Mouse (Mus musculus) hindbrain, postnatal 0 days (tissue): ENCODE data around the gene Pglyrp1. TPM values are rescaled to one million over a fixed set of nuclear protein-coding genes. Genes with fewer than 3 reads are reported as not detected.

Experiments
- ATAC-seq: fragments of 200-750 bp; cut with Nextera tagmentation; 2 replicates; pipeline ENCODE4 v1.8.0; 2017; ENCODE audit warnings: mild to moderate bottlenecking, moderate TSS enrichment, moderate library complexity
- DNase-seq: peaks from one replicate; pipeline ENCODE4 v3.0.0-alpha.2; 2015; ENCODE audit warnings: low spot score
- H3K27ac ChIP-seq: fragments of 300-500 bp; sonication (generic); 2 replicates; pipeline ENCODE4 v1.5.1; 2014; ENCODE audit warnings: mild to moderate bottlenecking
- H3K27me3 ChIP-seq: fragments of 300-500 bp; sonication (generic); 2 replicates; pipeline ENCODE4 v1.6.1; 2014; ENCODE audit warnings: low read length, mixed read lengths; ENCODE audit not compliant: insufficient read depth
- H3K36me3 ChIP-seq: fragments of 300-500 bp; sonication (generic); 2 replicates; pipeline ENCODE4 v1.6.1; 2014; ENCODE audit warnings: low read length, mixed read lengths; ENCODE audit not compliant: insufficient read depth
- H3K4me1 ChIP-seq: fragments of 300-500 bp; sonication (generic); 2 replicates; pipeline ENCODE4 v1.6.1; 2014; ENCODE audit warnings: antibody characterized with exemption, low read length, mixed read lengths; ENCODE audit not compliant: insufficient read depth
- H3K4me2 ChIP-seq: fragments of 300-500 bp; sonication (generic); 2 replicates; pipeline ENCODE4 v1.6.1; 2014; ENCODE audit warnings: low read depth, mild to moderate bottlenecking, low read length, moderate library complexity, mixed read lengths
- H3K4me3 ChIP-seq: fragments of 300-500 bp; sonication (generic); 2 replicates; pipeline ENCODE4 v1.5.1; 2014; ENCODE audit warnings: low read length
- H3K9ac ChIP-seq: fragments of 300-500 bp; sonication (generic); replicated peaks from 2 replicates; pipeline ENCODE4 v1.6.1; 2014; ENCODE audit warnings: mild to moderate bottlenecking, low read length, moderate library complexity, mixed read lengths
- H3K9me3 ChIP-seq: fragments of 300-500 bp; sonication (generic); 2 replicates; pipeline ENCODE4 v1.6.1; 2016; ENCODE audit warnings: low read length, mixed read lengths
- CTCF ChIP-seq: IDR thresholded peaks from 2 replicates; pipeline ENCODE4 v1.5.1; 2016; ENCODE audit warnings: antibody characterized with exemption, control low read depth, low read depth
- WGBS: fragments of 180-500 bp; shearing (Covaris S2); extraction: QIAGEN DNeasy Blood & Tissue Kit; methylation state at CpG from one replicate; pipeline ENCODE4 v1.1.7; 2014; 5-methylcytosine and 5-hydroxymethylcytosine counted together
- polyA plus RNA-seq: library from polyadenylated mRNA; unstranded; fragments of >200 nt; fragmentation: Nextera tagmentation; extraction: Ambion mirVana; gene quantifications from 2 replicates; pipeline ENCODE4 v1.2.1, GENCODE M21; 2015
- total RNA-seq: library from RNA; depleted of rRNA; stranded (reverse); fragments of >200 nt; gene quantifications from 2 replicates; pipeline ENCODE4 v1.2.3, GENCODE M21; 2014

The Pglyrp1 gene
- total and polyA plus RNA-seq, 2 experiments from 2014 or later: 29.7 to 30.0 TPM

DNA sequence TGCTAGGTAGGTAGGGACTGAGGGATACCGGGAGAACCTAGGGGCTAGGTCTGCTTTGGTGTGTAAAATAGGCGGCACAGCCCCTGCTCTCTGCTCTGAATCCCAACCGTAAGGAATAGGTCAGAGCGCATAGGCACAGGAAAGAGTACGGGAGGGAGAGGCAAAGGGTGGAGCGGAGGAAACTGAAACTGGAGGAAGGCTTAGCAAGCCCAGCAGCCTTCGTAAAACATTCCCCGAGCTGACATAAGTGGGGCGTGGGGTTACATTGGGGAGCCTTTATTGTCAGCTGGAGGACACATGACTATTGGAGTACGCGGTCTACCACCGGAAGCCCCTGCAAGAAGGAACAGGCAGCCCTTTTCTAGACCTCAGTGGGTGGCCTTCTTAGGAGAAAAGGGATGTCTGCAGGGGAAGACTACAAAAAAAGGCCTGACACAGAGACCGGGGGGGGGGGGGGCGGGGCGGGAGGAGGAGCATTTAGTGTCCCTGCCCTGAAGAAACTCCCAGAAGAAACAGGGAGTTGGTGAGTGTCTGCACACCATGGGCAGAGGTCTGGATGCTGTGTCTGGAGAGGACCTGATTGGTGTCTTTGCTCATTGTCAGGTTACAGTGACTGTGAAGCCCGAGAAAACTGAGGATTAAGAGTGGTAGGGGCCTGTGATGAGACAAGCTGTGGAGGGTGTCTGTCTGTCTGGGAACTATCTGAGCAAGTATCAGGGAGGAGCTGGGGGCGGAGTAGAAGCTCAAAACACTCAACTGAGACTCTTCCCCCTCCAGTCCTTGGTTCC lies 30.6 kb upstream of the Pglyrp1 start:
- peak; percentile 65 for DNase-seq
- H3K4me2 ChIP-seq: peak overlapping the region; percentile 69
- H3K27me3 ChIP-seq: no peaks in the 10 kb centered on the region
- peak; percentile 93 for ATAC-seq
- H3K36me3 ChIP-seq: no peaks in the 10 kb centered on the region
- TF ChIP-seq CTCF: no peak
- no peaks in the 10 kb centered on the region for H3K4me1 ChIP-seq
- WGBS: 5% methylated on average over 12 of the region's 17 CpGs
- H3K9ac ChIP-seq: peak overlapping the region; percentile 62
- H3K9me3 ChIP-seq: no peaks in the 10 kb centered on the region
- H3K4me3 ChIP-seq: peak overlapping the region; percentile 39
- peak overlapping the region; percentile 77 for H3K27ac ChIP-seq

DNA sequence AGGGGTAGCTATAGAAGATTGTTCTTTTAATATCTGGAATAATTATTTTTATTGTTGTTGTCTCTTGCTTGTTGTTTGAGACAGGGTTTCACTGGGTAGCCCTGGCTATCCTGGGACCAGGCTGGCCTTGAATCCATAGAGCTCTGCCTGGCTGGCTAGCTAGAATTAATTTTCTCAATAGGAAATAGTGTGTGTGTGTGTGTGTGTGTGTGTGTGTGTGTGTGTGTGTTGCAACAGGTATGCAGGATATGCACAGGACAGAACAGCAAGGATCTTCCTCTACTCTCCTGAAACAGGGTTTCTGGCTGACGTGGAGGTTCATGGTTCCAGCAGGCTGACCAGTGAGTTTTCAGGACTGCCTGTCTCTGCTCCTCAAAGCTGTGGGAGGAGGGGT lies 30.0 kb upstream of the Pglyrp1 start:
- H3K36me3 ChIP-seq: no peaks in the 10 kb centered on the region
- 0 out of 2 replicates have a peak, but pooled peaks have one; percentile 9 for ATAC-seq
- H3K4me2 ChIP-seq: peak overlapping the region; percentile 69
- no peaks in the 10 kb centered on the region for H3K27me3 ChIP-seq
- no peak for DNase-seq
- H3K4me3 ChIP-seq: peak overlapping the region; percentile 24
- no peaks in the 10 kb centered on the region for H3K9me3 ChIP-seq
- H3K4me1 ChIP-seq: no peaks in the 10 kb centered on the region
- no peak for TF ChIP-seq CTCF
- 68% methylated on average over 1 of the region's 1 CpGs for WGBS
- peak overlapping the region; percentile 15; the same call in 1 of the 2 replicates for H3K27ac ChIP-seq
- no peak overlapping the region; the same call in 1 of the 2 replicates for H3K9ac ChIP-seq

DNA sequence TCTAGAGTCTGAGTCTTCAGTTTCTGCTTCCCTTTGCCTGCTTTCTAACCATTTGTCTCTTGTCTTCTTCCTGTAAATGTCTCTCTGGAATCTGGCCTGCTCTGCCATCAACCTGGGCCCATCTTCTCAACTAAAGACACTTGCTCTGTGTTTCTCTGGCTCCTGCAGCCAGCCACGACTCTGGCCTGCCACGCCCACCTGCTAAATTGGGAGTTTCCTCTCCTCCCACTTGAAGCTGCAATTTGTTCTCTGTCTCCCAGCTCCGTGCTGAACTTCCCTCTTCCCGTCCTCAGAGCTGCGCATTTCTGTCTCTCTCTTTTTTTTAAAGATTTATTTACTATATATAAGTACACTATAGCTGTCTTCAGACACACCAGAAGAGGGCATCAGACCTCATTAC lies 26.3 kb upstream of the Pglyrp1 start:
- Histone ChIP-seq H3K4me2 (no peak overlapping the region), H3K9ac (no peak overlapping the region), H3K4me3 (no peak overlapping the region), H3K27me3 (no peaks in the 10 kb centered on the region), H3K9me3 (no peaks in the 10 kb centered on the region), H3K27ac (no peak overlapping the region), H3K36me3 (no peaks in the 10 kb centered on the region), H3K4me1 (no peaks in the 10 kb centered on the region)
- ATAC-seq (no peak), DNase-seq (no peak)
- WGBS: 61% methylated on average over 5 of the region's 5 CpGs
- TF ChIP-seq CTCF: no peak

DNA sequence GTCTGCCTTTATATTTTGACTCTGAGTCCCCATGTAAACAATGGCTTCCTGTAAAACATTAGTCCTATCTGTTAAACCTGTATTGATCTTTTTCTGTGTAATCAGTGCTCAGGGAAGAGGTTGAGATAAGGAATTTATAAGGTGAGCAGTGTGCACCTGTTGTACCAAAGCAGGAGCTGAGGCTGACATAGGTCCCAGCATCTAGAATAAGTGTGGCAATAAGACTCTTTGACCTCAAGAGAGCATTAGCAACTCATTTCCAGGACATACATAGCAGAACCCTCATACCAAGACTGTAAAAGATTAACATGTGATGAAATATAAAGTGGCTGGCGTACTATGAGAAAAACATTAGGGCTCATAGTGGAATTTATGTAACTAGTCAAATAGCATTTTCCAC lies 22.7 kb upstream of the Pglyrp1 start:
- no peak for DNase-seq
- TF ChIP-seq CTCF: no peak
- Histone ChIP-seq H3K9me3 (no peaks in the 10 kb centered on the region), H3K36me3 (no peaks in the 10 kb centered on the region), H3K27me3 (no peaks in the 10 kb centered on the region), H3K4me3 (no peak overlapping the region), H3K4me1 (no peaks in the 10 kb centered on the region), H3K9ac (no peak overlapping the region), H3K27ac (no peak overlapping the region), H3K4me2 (no peak overlapping the region)
- ATAC-seq: no peak
- 95% methylated on average over 1 of the region's 1 CpGs for WGBS

DNA sequence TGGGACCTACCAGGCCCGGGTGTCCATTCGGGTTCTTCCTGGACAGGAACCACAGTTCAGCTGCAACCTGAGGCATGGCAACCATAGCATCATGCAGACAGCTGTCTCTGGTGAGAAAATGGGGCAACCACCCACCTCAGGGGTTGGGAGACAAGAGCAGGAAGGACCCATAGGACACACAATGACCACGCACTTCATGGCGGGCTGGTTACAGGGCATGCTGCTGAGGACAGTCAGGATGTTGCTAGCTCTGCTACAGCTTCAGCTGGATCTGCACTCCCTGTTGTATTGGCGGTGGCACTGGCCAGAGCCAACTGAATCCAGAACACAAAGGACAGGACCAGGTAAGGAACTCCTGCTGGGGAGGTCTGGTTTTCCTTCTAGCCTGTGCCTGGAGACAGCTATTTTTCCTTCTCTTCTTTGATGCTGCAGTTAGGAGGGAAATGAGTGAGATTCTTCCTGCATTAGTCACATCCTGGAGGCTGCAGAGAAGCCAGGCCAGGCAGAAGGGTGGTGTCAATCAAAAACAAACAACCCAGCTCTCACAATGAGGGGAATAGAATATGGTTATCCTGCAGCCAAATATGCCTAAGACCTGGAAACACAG lies 12.7 kb upstream of the Pglyrp1 start:
- no peaks in the 10 kb centered on the region for H3K9me3 ChIP-seq
- TF ChIP-seq CTCF: no peak
- no peak overlapping the region for H3K4me3 ChIP-seq
- no peaks in the 10 kb centered on the region for H3K36me3 ChIP-seq
- DNase-seq (no peak), ATAC-seq (no peak)
- H3K9ac ChIP-seq: no peak overlapping the region
- no peak overlapping the region; the same call in 1 of the 2 replicates for H3K27ac ChIP-seq
- no peak overlapping the region for H3K4me2 ChIP-seq
- WGBS: 80% methylated on average over 5 of the region's 5 CpGs
- no peaks in the 10 kb centered on the region for H3K4me1 ChIP-seq
- no peaks in the 10 kb centered on the region for H3K27me3 ChIP-seq

DNA sequence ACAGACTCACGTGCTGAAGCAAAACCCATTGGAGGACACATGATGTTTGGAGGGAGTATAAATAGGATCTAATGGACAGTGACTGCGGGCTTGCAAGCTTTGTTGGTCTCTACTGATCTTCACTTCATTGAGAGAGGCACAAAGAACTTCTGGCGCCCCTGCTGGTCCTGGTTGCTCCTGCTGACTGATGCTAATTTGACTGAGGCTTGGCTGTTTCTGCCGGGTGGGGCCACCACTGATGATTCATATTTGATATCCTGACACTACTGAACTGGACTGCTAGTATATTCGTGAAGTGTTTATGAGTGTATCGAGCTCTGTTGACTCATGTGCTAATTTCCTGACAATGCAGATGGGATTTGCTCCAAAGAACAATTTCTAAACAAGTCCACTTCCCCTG lies 8.3 kb upstream of the Pglyrp1 start:
- no peak for DNase-seq
- Histone ChIP-seq H3K4me1 (no peaks in the 10 kb centered on the region), H3K9ac (no peak overlapping the region), H3K9me3 (no peaks in the 10 kb centered on the region), H3K36me3 (no peaks in the 10 kb centered on the region), H3K4me2 (no peak overlapping the region), H3K27ac (no peak overlapping the region), H3K4me3 (no peak overlapping the region), H3K27me3 (no peaks in the 10 kb centered on the region)
- ATAC-seq: no peak
- no peak for TF ChIP-seq CTCF
- WGBS: 79% methylated on average over 6 of the region's 6 CpGs

DNA sequence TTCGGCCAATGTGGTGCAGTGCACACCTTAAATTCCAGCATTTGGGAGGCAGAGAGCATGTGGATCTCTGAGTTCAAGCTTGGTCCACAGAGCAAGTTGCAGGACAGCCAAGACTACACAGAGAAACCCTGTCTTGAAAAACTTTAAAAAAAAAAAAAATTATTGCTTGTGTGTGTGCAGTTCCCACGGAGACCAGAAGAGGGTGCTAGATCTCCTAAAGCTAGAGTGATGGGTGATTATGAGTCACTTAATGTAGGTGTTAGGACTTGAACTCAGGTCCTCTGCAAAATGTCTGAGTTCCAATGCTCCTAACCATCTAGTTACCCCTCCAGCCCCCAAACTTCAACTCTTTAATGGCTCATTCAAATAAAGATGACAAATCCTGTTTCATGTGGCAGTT lies 2.6 kb upstream of the Pglyrp1 start:
- Histone ChIP-seq H3K9me3 (no peaks in the 10 kb centered on the region), H3K36me3 (no peaks in the 10 kb centered on the region), H3K4me1 (no peaks in the 10 kb centered on the region), H3K27me3 (no peaks in the 10 kb centered on the region), H3K4me2 (no peak overlapping the region), H3K27ac (no peak overlapping the region), H3K4me3 (no peak overlapping the region), H3K9ac (no peak overlapping the region)
- no peak for DNase-seq
- no peak for ATAC-seq
- TF ChIP-seq CTCF: 0 out of 2 replicates have a peak, but pooled peaks have one; percentile 19
- 93% methylated on average over 2 of the region's 2 CpGs for WGBS
